Mouse (Mus musculus) olfactory bulb, adult 2 months (tissue): ENCODE data around the gene Coq7.

Source experiments
- CTCF ChIP-seq: fragments of 200-500 bp; IDR thresholded peaks from 2 replicates; pipeline ENCODE4 v1.5.1; 2012; ENCODE audit warnings: low read depth, mild to moderate bottlenecking, low read length, moderate library complexity; ENCODE audit not compliant: insufficient read depth
- POLR2A ChIP-seq: fragments of 200-500 bp; IDR thresholded peaks from 2 replicates; pipeline ENCODE4 v1.6.1; 2012; ENCODE audit warnings: mild to moderate bottlenecking, low read depth, low read length, moderate library complexity; ENCODE audit not compliant: insufficient read depth

GRCm38 (mm10) chr7:118490666-118491430, 42.3 kb downstream of the Coq7 start:
- TF ChIP-seq CTCF (no peak; the same call in 1 of the 2 replicates), POLR2A (no peak)
